ENCODE assay signal across 8 mouse cellular contexts in the genomic region with DNA sequence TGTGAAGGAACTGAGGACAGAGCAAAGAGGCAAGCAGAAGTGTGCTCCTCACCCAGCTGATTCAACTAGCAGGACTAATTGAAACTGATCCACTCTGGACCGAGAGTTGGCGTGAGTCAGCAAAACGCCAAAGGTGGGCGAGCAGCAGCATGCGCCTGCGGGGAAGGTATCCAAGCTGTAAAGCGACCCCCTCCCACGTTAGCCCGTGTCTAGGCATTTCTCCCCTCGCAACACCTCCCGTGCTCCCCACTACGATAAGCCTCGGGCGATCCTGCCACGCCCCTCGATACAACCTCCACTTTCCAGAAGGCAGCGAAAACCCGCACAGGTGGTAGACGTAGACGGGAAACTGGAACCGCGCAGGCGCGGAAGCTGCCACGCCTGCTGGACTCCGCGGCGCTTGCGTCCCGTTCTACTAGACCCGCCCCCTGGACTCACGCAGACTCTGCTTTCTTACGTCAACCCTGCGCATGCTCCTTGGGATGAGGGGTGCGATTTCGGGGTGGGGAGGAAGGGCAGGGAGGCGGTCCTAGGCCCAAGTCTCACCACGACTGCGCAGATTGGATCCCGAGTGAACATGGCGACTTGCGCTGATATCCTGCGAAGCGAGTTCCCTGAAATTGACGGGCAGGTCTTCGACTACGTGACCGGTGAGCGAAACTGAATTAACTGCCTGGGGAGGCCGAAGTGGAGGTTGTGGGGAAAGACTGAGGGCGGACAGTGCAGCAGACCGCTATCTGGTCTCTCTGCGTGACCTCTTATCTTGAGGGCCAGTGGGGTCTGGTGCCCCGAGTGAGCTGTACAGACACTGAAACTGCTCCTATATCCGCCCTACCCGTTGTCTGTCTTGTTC. TPM values are rescaled to one million over a fixed set of nuclear protein-coding genes. Genes with fewer than 3 reads are reported as not detected.
DNase-seq lines count a peak whose midpoint lies in the region; ATAC-seq lines count a peak whose summit lies in the region.

A gene (plus strand): TSS at position 482 of the 853 bp plus-strand sequence.

- peak; percentile 96 for DNase-seq in MEL-GATA-1-ER (ENCODE audit: extremely low read depth, low read depth)
- DNase-seq in cerebellum, adult 8-10 months = peak; percentile 97
- DNase-seq in forelimb bud, embryonic 11.5 days (ENCODE audit: low read depth, low spot score) = peak; percentile 100
- DNase-seq in layer of hippocampus, adult 9-10 months (ENCODE audit: low spot score) = peak; percentile 86
- peak; percentile 89 for DNase-seq in ovary, postnatal 10 days (ENCODE audit: low spot score)
- DNase-seq in thymus, postnatal 10 days (ENCODE audit: low spot score in 2 of 2) = peak; percentile 97 to 98

- H3K4me3 ChIP-seq in lung, embryonic 16.5 days (ENCODE audit: low read length) = peak within 1 kb of the TSS; percentile 71

- H3K27me3 ChIP-seq in lung, embryonic 16.5 days (ENCODE audit: control insufficient read depth, insufficient read depth, low read depth, low read length) = no peaks in the 10 kb centered on the region

- ATAC-seq in hematopoietic stem cell, adult 5-6 weeks (replicated peaks in 1 of 2; ENCODE audit: insufficient read depth in 1 of 2, low FRiP score in 2 of 2, low TSS enrichment in 1 of 2, low read depth in 1 of 2, poor library complexity in 2 of 2, severe bottlenecking in 2 of 2) = peak; percentile 98 to 99
- peak; percentile 99 for ATAC-seq in lung, embryonic 16.5 days (ENCODE audit: low read depth)

- no peaks in the 10 kb centered on the region; the same call in 1 of the 2 replicates for H3K9me3 ChIP-seq in lung, embryonic 16.5 days (ENCODE audit: control insufficient read depth, low read length)

- peak within 1 kb of the TSS; percentile 71 for H3K27ac ChIP-seq in lung, embryonic 16.5 days (ENCODE audit: low read length)

- peak within 1 kb of the TSS; percentile 78 for H3K9ac ChIP-seq in lung, embryonic 16.5 days (ENCODE audit: low read length)

- peaks cover 12% of the 10 kb centered on the region for H3K4me1 ChIP-seq in lung, embryonic 16.5 days (replicated peaks; ENCODE audit: control insufficient read depth, insufficient read depth, low read length)

- peak within 1 kb of the TSS; percentile 78 for H3K4me2 ChIP-seq in lung, embryonic 16.5 days (ENCODE audit: low read depth, low read length)

- peaks cover 40% of the 10 kb centered on the region for H3K36me3 ChIP-seq in lung, embryonic 16.5 days (ENCODE audit: control insufficient read depth, insufficient read depth, low read length)

- under 1% methylated on average over 56 of the region's 56 CpGs for WGBS in lung, embryonic 16.5 days

RNA-seq across cellular contexts. Expression of the gene that starts here (rescaled TPM):
- 33.3 and 49.2 TPM in 2 replicates for total RNA-seq in hematopoietic stem cell, adult 5-6 weeks (2017)
- polyA plus RNA-seq in lung, embryonic 16.5 days (2015; fragmentation: Nextera tagmentation; extraction: Ambion mirVana) = 57.9 and 67.9 TPM in 2 replicates

Comparison
In these comparisons a context has a peak if more than half of its experiments do, and no peak if none do; other contexts are left out.
1. Peak in every context shown above with its lines: DNase-seq, ATAC-seq, H3K4me3 ChIP-seq and H3K27ac ChIP-seq.